Mouse (Mus musculus): ENCODE measurements around the gene Tmem208.

The Tmem208 gene

GRCm38 (mm10) chr8:105298351-105299252 lies 27.6 kb upstream of the Tmem208 start:
- no peak for DNase-seq (ENCODE audit: low spot score)

- DNase-seq (ENCODE audit: low spot score), result no peak
Measured at GRCm38 (mm10) chr8:105299962-105300361, 26.2 kb upstream of the Tmem208 start.

GRCm38 (mm10) chr8:105303396-105303795 lies 22.8 kb upstream of the Tmem208 start:
- no peak for DNase-seq (ENCODE audit: low spot score)

- no peak for DNase-seq (ENCODE audit: low spot score)
Measured at GRCm38 (mm10) chr8:105303874-105304273, 22.3 kb upstream of the Tmem208 start.

GRCm38 (mm10) chr8:105304325-105305210 lies 21.6 kb upstream of the Tmem208 start:
- no peak for DNase-seq (ENCODE audit: low spot score)

GRCm38 (mm10) chr8:105305211-105306145 lies 20.7 kb upstream of the Tmem208 start, which contains the start of gene Elmo3:
Gene Elmo3, plus strand, starts transcription at chr8:105305601.
- no peak for DNase-seq (ENCODE audit: low spot score)

- peak; percentile 1 for DNase-seq (ENCODE audit: low spot score)
Measured at GRCm38 (mm10) chr8:105306146-105306691, 19.9 kb upstream of the Tmem208 start.

- DNase-seq (ENCODE audit: low spot score), result no peak
Measured at GRCm38 (mm10) chr8:105307670-105308069, 18.5 kb upstream of the Tmem208 start.

- DNase-seq (ENCODE audit: low spot score), result no peak
Measured at GRCm38 (mm10) chr8:105308428-105308827, 17.7 kb upstream of the Tmem208 start.

GRCm38 (mm10) chr8:105309142-105309847 lies 16.9 kb upstream of the Tmem208 start:
- no peak for DNase-seq (ENCODE audit: low spot score)

- no peak for DNase-seq (ENCODE audit: low spot score)
Measured at GRCm38 (mm10) chr8:105310118-105310517, 16.0 kb upstream of the Tmem208 start.

- no peak for DNase-seq (ENCODE audit: low spot score)
Measured at GRCm38 (mm10) chr8:105311718-105312117, 14.4 kb upstream of the Tmem208 start.

- no peak for DNase-seq (ENCODE audit: low spot score)
Measured at GRCm38 (mm10) chr8:105312891-105313481, 13.2 kb upstream of the Tmem208 start.

- DNase-seq (ENCODE audit: low spot score), result no peak
Measured at GRCm38 (mm10) chr8:105313622-105314402, 12.3 kb upstream of the Tmem208 start.

GRCm38 (mm10) chr8:105315073-105315769 lies 10.9 kb upstream of the Tmem208 start:
- DNase-seq (ENCODE audit: low spot score), result no peak

- no peak for DNase-seq (ENCODE audit: low spot score)
Measured at GRCm38 (mm10) chr8:105317941-105318340, 8.2 kb upstream of the Tmem208 start.

- DNase-seq (ENCODE audit: low spot score), result no peak
Measured at GRCm38 (mm10) chr8:105318662-105319190, 7.4 kb upstream of the Tmem208 start.

- DNase-seq (ENCODE audit: low spot score), result no peak
Measured at GRCm38 (mm10) chr8:105323183-105323582, 3.0 kb upstream of the Tmem208 start.

Data from ovary, adult 18-20 months (tissue).